Mouse (Mus musculus) heart, postnatal 4 days (tissue): ENCODE results near the gene Ykt6. TPM values are rescaled to one million over a fixed set of nuclear protein-coding genes. Genes with fewer than 3 reads are reported as not detected.
"Not testable (repeated sequence)": the region's sequence is repeated elsewhere in the genome, so short reads cannot be mapped to it uniquely, and the experiment has no call there.

Source experiments
- DNase-seq: peaks from one replicate; pipeline ENCODE4 v3.0.0; 2021
- total RNA-seq, 2 experiments: library from RNA; stranded (reverse); gene quantifications; 2 replicates each; pipeline ENCODE4 v1.2.3; 2021

Ykt6 gene
- total RNA-seq, 2 experiments from 2014 or later, result 92.8 to 94.5 TPM

- peak; percentile 91 for DNase-seq
Observed at GRCm38 (mm10) chr11:5995989-5996388, 40.5 kb downstream of the Ykt6 start.

GRCm38 (mm10) chr11:5998472-5998871 is 43.0 kb downstream of the Ykt6 start:
- no peak for DNase-seq

- peak; percentile 91 for DNase-seq
Observed at GRCm38 (mm10) chr11:5999832-6000771, 44.6 kb downstream of the Ykt6 start.

GRCm38 (mm10) chr11:6000961-6001682 is 45.6 kb downstream of the Ykt6 start:
- no peak for DNase-seq

GRCm38 (mm10) chr11:6001981-6002649 is 46.6 kb downstream of the Ykt6 start:
- DNase-seq, result no peak

- no peak for DNase-seq
Observed at GRCm38 (mm10) chr11:6003046-6003639, 47.6 kb downstream of the Ykt6 start.

GRCm38 (mm10) chr11:6005374-6006043 is 50.0 kb downstream of the Ykt6 start:
- DNase-seq, result not testable (repeated sequence)

- not testable (repeated sequence) for DNase-seq
Observed at GRCm38 (mm10) chr11:6006351-6007009, 51.0 kb downstream of the Ykt6 start.

GRCm38 (mm10) chr11:6007010-6007778 is 51.7 kb downstream of the Ykt6 start:
- not testable (repeated sequence) for DNase-seq

- DNase-seq, result not testable (repeated sequence)
Observed at GRCm38 (mm10) chr11:6007779-6008128, 52.3 kb downstream of the Ykt6 start.

- DNase-seq, result not testable (repeated sequence)
Observed at GRCm38 (mm10) chr11:6010751-6011482, 55.4 kb downstream of the Ykt6 start.

GRCm38 (mm10) chr11:6011879-6012278 is 56.4 kb downstream of the Ykt6 start:
- no peak for DNase-seq

- no peak for DNase-seq
Observed at GRCm38 (mm10) chr11:6013359-6013758, 57.9 kb downstream of the Ykt6 start.

- no peak for DNase-seq
Observed at GRCm38 (mm10) chr11:6015011-6015431, 59.5 kb downstream of the Ykt6 start.

- peak; percentile 69 for DNase-seq
Observed at GRCm38 (mm10) chr11:6016368-6016767, 60.9 kb downstream of the Ykt6 start.

- no peak for DNase-seq
Observed at GRCm38 (mm10) chr11:6016797-6017395, 61.4 kb downstream of the Ykt6 start.
